Mouse (Mus musculus) kidney, postnatal 10 days (tissue): ENCODE results near the gene Atp13a1.

ENCODE experiments used
- DNase-seq: peaks from one replicate; pipeline ENCODE4 v3.0.0; 2021; ENCODE audit warnings: mixed read lengths

Atp13a1 gene

GRCm38 (mm10) chr8:69801796-69802195 is 10.8 kb downstream of the Atp13a1 start:
- DNase-seq, result peak; percentile 2

DNA sequence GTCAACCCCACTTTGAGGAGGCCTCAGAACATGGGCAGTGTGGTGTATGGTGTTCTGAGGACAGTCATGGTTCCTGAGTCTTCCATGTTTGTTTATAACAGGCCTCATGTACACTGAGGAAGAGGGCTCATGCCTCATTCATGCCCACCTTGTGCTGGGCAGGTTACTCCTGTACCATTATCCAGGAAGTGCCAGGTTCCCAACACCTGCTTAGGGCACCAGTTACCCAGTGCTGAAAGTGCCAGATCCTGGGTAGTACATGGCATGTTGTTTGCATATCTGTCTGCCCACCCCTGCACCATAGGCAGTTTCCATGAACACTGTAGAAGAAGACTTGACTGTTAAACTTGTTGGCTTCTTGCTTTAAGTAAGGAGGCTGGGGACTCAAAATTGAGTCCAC is 11.3 kb downstream of the Atp13a1 start:
- DNase-seq, result peak; percentile 2

GRCm38 (mm10) chr8:69803366-69803765 is 12.4 kb downstream of the Atp13a1 start:
- DNase-seq, result peak; percentile 6

DNA sequence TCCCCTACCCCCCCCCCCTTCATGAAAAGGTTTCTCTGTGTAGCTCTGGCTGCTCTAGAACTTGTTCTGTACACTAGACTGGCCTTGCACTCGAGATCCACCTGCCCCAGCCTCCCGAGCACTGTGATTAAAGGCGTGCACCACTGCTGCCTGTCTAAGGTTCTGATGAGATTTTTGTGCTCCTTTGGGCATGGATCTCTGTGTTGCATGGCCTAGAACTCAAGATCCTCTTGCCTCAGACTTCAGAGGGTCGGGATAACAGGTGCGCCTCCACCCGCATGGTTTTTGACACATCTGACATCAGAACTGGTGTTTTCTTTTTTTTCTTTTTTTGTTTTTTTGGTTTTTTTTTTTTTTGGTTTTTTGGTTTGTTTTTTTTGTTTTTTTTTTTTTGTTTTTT is 13.6 kb downstream of the Atp13a1 start:
- DNase-seq, result peak; percentile 2

DNA sequence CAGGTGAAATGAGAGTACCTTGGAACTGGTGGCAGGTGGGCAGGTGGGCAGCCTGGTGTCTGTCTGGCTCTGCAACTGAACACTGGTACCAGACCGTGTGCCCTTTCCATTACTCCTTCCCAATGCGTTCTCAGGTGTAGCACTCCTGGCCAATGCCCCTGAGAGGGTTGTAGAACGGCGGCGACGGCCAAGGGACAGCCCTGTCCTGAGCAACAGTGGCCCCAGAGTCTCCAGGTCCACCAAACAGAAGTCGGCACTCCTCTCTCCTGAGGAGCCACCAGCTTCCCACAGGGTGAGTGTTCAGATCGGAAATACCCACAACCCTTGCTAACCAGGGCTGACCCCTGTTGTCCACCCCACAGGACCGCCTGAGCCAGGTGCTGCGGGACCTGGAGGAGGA is 14.1 kb downstream of the Atp13a1 start:
- no peak for DNase-seq

GRCm38 (mm10) chr8:69805491-69805890 is 14.5 kb downstream of the Atp13a1 start:
- no peak for DNase-seq

DNA sequence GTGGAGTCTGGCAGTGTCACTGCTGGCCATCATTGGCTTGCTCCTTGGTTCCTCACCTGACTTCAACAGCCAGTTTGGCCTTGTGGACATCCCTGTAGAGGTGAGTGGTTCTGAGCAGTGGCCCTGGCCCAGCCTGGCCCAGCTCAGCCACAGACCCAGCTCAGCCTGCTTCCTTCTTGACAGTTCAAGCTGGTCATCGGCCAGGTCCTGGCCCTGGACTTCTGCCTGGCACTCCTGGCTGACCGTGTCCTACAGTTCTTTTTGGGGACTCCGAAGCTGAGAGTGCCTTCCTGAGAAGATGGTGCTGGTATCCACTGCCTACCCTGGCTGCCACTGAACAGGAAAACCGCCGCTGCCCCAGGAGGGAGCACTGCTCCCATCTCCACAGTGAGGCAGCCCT is 16.3 kb downstream of the Atp13a1 start:
- DNase-seq, result no peak

GRCm38 (mm10) chr8:69808094-69808863 is 17.3 kb downstream of the Atp13a1 start, which contains the start of gene Gmip:
TSS of gene Gmip (plus strand) at chr8:69808679.
- peak; percentile 90 for DNase-seq

DNA sequence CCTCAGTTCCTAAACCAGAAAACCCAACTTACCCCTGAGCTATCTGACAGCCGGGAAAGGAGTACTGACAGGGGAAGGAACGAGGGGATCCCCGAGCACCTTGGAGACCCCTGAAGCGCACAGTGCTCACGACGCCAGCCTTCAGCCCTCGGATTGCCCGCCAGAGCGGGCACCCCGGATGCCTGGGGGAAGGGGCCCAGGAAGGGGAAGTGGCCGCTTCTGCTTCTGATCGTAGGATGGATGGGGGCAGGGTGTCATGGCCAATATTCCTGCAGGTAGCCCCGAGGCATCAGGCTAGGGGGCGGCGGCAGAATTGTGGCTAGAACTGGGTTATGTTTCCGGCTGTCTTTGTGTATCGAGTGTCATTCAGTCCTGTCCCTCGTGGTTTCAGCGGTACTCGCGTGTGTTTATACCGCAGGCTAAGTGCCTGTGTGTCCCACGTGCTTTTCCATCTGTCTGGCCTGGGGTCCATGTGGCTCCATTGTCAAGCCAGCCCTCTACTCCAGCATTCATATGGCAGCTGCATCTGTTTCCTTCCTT is 18.0 kb downstream of the Atp13a1 start:
- DNase-seq, result peak; percentile 46

DNA sequence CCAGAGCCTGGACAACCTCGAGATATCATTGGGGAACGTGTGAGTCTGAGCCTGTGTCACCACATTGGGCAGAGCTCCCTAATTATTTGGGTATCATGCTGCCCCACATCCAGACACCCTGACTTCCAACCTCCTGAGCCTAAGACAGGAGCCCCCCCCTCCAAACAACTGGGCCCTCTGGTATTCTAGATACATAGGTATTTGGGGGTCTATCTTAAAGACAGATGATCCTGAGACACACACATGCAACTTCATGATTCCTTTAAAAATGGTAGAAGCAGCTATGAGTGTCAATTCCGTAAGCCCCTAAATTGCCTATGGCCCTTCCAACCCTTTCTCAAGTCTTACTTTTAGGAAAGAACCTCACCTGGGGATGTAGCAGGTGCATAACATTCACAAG is 18.9 kb downstream of the Atp13a1 start:
- DNase-seq, result no peak

- DNase-seq, result no peak
Observed at GRCm38 (mm10) chr8:69814881-69815280, 23.9 kb downstream of the Atp13a1 start.

- DNase-seq, result no peak
Observed at GRCm38 (mm10) chr8:69815396-69815795, 24.4 kb downstream of the Atp13a1 start.

- DNase-seq, result peak; percentile 67
Observed at GRCm38 (mm10) chr8:69820466-69820865, 29.5 kb downstream of the Atp13a1 start.

DNA sequence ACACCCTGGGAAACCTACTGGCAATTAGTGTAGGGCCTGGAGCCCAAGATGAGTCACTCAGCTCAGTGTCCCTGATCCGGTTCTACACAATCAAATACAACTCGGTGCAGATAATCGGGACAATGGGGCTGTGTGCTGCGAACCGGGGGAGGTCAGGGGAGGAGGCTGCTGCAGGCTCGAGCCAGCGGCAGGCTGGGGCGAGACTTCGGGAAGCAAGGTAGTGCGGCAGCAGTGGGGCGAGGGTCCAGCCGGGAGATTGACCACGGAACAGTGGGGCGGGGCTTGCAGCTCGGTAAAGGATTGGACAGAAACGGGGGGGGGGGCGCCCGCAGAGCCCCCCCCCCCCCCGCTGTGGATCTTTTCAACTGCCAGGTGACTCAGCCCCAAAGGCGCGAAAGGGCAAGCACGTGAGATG is 31.0 kb downstream of the Atp13a1 start:
- DNase-seq, result peak; percentile 76

GRCm38 (mm10) chr8:69822386-69823191 is 31.6 kb downstream of the Atp13a1 start, which contains the start of gene Lpar2:
TSS of gene Lpar2 (plus strand) at chr8:69822429.
- DNase-seq, result peak; percentile 88

- no peak for DNase-seq
Observed at GRCm38 (mm10) chr8:69826371-69826770, 35.4 kb downstream of the Atp13a1 start.

DNA sequence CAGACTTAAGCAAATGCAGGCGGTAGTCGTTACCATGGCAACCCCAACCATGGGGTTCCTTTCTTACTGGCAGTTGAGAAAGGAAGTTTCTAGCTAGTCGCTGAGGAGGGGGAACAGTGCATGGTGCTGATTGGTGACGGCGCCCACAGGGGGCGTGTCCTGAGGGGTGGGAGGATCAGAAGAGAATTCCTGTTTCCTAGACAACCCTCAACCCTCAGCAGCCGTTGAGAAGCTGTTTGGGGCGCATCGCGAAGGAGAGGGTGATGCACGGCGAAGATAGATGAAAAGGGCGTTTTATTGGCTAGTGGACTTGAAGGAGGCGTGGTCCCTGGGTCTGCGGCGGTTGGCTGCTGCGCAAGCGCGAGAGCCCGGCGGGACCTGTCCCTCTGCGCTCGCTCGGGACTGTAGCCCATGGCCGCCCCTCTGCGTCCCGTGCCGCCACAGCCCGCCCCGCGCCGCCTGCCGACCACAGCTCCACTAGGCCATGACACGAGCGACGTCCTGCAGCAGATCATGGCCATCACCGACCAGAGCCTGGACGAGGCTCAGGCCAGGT is 41.4 kb downstream of the Atp13a1 start, which contains the start of gene Pbx4:
TSS of gene Pbx4 (plus strand) at position 194 of the 556 bp plus-strand sequence.
- peak; percentile 91 for DNase-seq

DNA sequence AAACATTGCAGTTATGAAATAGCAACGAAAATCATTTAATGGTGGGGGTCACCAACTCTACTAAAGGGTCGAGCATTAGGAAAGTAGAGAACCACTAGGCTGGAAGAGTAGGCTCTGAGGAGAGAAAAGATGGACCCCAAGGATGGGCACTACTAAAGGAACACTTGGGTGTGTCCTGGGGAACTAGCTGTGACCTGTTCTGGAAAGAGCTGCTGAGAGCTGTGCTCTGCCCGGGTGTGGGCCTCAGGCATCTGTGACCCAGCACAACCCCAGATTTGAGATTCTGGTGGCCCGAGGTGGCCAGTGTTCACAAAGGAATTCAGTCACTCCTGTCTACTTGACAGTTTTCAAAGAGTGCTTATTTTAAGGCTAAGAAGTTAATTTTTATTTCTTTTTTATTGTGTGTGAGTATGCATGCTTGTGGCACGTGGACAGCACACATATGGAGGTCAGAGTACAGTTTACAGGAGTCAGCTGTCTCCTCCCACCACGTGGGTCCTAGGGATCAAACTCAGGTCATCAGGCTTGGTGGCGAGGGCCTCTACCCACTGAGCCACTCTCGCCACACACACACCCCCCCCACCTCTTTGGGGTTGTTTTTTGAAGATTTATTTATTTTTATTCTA is 46.2 kb downstream of the Atp13a1 start:
- DNase-seq, result peak; percentile 57

- DNase-seq, result no peak
Observed at GRCm38 (mm10) chr8:69847167-69848065, 56.5 kb downstream of the Atp13a1 start.

DNA sequence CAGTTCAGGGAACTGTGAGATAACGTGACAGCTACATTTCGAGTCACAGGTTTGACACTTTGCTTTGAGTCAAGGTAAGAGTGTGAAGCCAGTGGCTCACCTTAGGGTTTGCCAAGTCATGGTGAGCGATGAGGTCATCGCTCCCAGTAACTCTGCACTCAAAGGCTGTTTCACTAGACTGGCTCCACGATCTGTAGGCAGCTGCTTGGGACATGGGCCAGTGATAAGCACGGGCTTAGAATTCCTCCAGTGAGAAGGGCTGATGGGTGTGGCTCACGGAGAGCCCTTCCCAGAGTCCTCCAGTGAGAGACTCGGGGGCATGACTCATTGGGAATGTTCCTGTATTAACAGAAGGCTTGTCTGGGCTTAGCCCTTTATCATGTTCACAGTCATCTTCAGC is 58.0 kb downstream of the Atp13a1 start:
- no peak for DNase-seq

GRCm38 (mm10) chr8:69849899-69850298 is 58.9 kb downstream of the Atp13a1 start:
- DNase-seq, result no peak
